Comparison of ENCODE assay signal across 18 mouse cellular contexts in the genomic region with DNA sequence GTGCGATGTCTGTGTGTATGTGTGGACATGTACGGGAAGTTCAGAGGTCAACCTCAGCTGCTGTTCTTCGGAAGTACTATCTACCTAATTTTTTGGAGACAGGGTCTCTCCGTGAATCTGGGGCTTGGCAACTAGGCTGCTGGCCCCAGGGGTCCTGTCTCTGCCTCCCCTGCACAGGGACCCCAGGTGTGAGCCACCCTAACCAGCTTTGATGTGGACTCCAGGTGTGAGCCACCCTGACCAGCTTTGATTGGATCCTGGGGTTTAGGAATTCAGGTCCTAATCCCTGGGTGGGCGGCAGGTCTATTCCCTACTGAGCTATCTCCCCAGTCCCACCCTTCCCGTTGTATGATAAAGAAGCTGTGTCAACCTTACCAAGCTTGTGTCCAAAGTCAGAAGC.
"Had no signal": no experiment of that assay in that cellular context is flagged by ENCODE, and none has a peak within 500 bp of the region (broad histone marks: within the 10 kb centered on the region; RNA-seq: fewer than 3 reads in every experiment).

No protein-coding gene starts in this region.

- H3K27me3 ChIP-seq: liver, embryonic 13.5 days; midbrain, embryonic 15.5 days; neural tube, embryonic 12.5 days had no signal

- H3K27ac ChIP-seq: layer of hippocampus, adult 2 months; liver, embryonic 13.5 days; macrophage; midbrain, embryonic 12.5 days; midbrain, embryonic 15.5 days; neural tube, embryonic 12.5 days; neural tube, embryonic 15.5 days; stomach, postnatal 0 days had no signal

- DNase-seq: kidney, postnatal 25 days; layer of hippocampus, adult 9-11 months; liver, embryonic 13.5 days; lung, adult 2 months; lung, postnatal 14 days; right cerebral cortex, adult 18-20 months; right cerebral cortex, postnatal 14 days; right cerebral cortex, postnatal 4 days; thymus, adult 2 months; thymus, postnatal 14 days; thymus, postnatal 4 days had no signal

- H3K36me3 ChIP-seq: liver, embryonic 13.5 days; midbrain, embryonic 12.5 days; midbrain, embryonic 15.5 days; neural tube, embryonic 12.5 days; neural tube, embryonic 15.5 days had no signal

- ATAC-seq: midbrain, embryonic 15.5 days had no signal

- H3K4me2 ChIP-seq: liver, embryonic 13.5 days; midbrain, embryonic 12.5 days; midbrain, embryonic 15.5 days; neural tube, embryonic 12.5 days; neural tube, embryonic 15.5 days had no signal

- H3K9me3 ChIP-seq: liver, embryonic 13.5 days; midbrain, embryonic 12.5 days; midbrain, embryonic 15.5 days; neural tube, embryonic 12.5 days; neural tube, embryonic 15.5 days had no signal

- H3K4me3 ChIP-seq: layer of hippocampus, adult 2 months; liver, embryonic 13.5 days; midbrain, embryonic 12.5 days; midbrain, embryonic 15.5 days; neural tube, embryonic 12.5 days; neural tube, embryonic 15.5 days had no signal

- H3K9ac ChIP-seq: liver, embryonic 13.5 days; midbrain, embryonic 12.5 days; midbrain, embryonic 15.5 days; neural tube, embryonic 12.5 days; neural tube, embryonic 15.5 days had no signal
